Mouse (Mus musculus) heart, postnatal 25 days (tissue): ENCODE results near the gene Pou6f2. TPM values are rescaled to one million over a fixed set of nuclear protein-coding genes. Genes with fewer than 3 reads are reported as not detected.

Experiments used
- DNase-seq: peaks from one replicate; pipeline ENCODE4 v3.0.0; 2022; ENCODE audit warnings: low spot score
- intact Hi-C: fragments of 180-260 bp; cut with DNase I; formaldehyde crosslinking; loops from one replicate; pipeline ENCODE4 v1.15.1; 2025
- total RNA-seq, 2 experiments: library from RNA; stranded (reverse); gene quantifications; 2 replicates each; pipeline ENCODE4 v1.2.3; 2021

Gene Pou6f2
- total RNA-seq: not detected

DNA sequence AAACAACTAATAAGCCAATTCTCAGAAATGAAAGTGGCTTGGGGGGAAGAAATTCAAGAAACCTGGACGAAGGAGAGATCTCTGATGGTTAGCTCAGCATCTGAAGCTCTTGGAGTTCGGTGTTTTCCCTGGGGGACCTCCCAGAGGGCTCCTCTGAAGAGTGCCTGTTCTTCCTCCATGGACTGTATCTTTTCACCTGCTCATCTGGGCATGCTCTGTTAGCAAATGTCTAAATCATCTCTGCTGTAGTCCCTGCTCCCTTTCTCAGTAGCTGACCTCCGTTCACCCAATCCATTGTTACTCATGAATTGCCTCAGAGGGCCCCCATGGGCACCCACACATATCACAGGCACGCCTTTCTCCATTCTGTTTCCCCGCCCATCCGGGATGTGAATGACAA lies at the start of gene Pou6f2:
Gene Pou6f2 (minus strand): TSS at position 101 of the 400 bp plus-strand sequence.
- intact Hi-C loops: no loop called here
- DNase-seq: no peak

- DNase-seq: no peak
- intact Hi-C loops: no loop called here
Observed at GRCm38 (mm10) chr13:18439858-18440257, 42.4 kb upstream of the Pou6f2 start.

DNA sequence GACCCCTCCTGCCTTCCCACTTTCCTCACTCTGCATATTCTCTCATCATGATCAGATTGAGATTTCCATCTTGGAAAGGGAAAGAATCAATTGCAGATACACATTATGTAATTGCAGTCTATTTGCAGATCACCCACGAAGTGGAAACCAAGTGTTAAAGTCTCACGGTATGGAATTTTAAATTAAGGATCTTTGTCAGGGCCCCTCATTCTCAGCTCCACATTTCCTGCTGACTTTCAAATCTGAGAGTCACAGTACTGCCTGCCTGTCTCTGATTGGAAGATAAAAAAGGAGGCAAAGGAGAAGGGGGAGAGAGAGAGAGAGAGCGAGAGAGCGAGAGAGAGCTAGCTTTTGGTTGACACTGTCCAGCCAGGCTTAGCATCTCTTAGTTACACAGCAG lies 9.8 kb downstream of the Pou6f2 start:
- intact Hi-C loops: no loop called here
- no peak for DNase-seq

- intact Hi-C loops: no loop called here
- no peak for DNase-seq
Observed at GRCm38 (mm10) chr13:18363373-18363772, 34.1 kb downstream of the Pou6f2 start.

DNA sequence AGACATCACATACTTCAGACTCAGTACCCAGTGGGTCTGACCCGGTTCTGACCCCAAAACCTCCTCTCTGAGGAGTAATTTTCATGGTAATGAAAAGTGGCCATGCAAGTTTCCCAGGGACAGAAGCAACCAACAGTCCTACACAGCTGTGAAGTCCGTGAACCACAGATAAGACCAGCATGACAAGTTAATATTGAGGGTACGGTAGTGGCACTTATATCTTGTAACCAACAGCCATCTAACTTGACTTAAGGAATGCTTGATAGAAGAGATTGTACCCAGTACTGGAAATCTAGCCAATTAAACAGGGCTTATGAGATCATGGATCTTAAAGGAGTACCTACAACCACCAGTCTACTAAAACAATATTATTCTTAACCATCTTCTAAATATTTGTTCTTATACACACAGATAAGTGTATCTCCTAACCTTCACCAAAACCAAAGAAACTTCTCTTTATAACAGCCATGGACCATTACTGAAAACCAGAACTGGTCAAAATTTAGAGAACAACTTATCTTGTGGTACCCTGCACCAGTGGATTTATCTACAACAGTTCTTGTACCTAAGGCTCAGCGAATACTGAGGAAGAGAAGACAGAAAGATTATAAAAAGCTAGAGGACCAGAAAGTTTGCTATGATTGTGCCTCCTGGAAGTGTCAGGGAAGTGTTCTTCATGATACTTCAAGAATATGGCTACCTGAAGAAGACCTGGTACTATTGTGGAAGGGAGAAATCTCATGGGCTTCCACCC lies 52.7 kb downstream of the Pou6f2 start:
- DNase-seq: no peak
- intact Hi-C loops: no loop called here

- DNase-seq: no peak
- intact Hi-C loops: no loop called here
Observed at GRCm38 (mm10) chr13:18338910-18339501, 58.5 kb downstream of the Pou6f2 start.

GRCm38 (mm10) chr13:18338022-18338421 lies 59.5 kb downstream of the Pou6f2 start:
- intact Hi-C loops: no loop called here

GRCm38 (mm10) chr13:18334035-18334434 lies 63.5 kb downstream of the Pou6f2 start:
- no peak for DNase-seq
- intact Hi-C loops: no loop called here

More at GRCm38 (mm10) chr13:18338022-18338421, 59.5 kb downstream of the Pou6f2 start:
- no peak for DNase-seq

GRCm38 (mm10) chr13:18332596-18332995 lies 64.9 kb downstream of the Pou6f2 start:
- intact Hi-C loops: loop anchor here (2.0 kb wide), 1 partner anchor 208 kb away; no protein-coding TSS in a partner anchor

DNA sequence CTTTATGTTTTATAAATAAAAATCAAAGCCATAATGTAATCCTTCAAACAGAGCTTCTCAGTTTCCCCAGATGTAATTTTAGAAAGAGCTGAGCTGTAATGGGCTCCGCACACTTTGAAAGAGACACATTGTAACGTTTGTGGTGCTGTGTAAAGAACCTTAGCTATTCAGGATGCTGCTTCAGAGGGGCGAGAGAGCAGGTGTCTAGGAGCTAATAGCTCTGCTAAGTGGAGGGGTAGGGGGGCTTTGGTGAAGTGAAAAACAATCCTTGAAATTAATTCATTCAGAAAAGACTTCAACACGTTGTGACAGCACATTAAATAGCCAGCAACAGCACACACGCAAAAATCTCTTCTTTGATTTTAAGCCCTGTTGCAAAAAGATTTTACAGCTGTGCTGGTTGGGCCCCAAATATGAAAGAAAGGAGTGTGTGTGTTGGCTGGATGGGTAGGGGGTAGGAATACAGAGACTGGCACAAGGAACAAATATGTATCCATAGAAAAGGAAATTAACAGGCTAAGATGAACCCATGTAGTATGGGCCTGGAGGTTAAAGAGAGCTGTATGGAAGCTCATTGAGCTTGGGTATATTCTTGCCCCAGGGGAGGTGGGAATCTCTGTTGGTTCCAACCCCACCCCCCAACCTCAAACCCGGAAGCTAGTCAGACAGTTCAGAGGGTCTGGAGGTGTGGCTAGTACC lies 73.4 kb downstream of the Pou6f2 start:
- intact Hi-C loops: no loop called here
- DNase-seq: no peak

More at GRCm38 (mm10) chr13:18332596-18332995, 64.9 kb downstream of the Pou6f2 start:
- no peak for DNase-seq

GRCm38 (mm10) chr13:18323407-18323806 lies 74.1 kb downstream of the Pou6f2 start:
- no peak for DNase-seq
- intact Hi-C loops: no loop called here

DNA sequence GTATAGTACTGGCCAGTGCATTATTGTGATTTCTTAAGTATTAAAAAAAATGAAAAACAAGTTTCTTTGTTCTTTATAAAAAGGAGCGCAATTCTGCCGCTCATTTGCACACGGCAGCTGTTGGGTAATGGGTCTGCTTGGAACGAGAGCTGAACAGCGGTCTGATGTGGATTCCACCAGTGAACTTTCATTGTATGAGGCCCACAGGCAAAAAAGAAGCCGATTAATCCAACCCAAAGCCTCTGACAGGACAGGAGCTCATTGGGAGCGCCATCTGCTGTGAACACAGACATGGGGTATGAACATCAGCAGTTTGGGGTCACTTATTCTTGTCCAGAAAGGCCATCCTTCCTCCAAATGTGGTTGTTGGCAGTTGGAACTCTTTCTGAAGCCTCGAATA lies 84.9 kb downstream of the Pou6f2 start:
- DNase-seq: no peak
- intact Hi-C loops: no loop called here

- DNase-seq: no peak
- intact Hi-C loops: no loop called here
Observed at GRCm38 (mm10) chr13:18309024-18309423, 88.5 kb downstream of the Pou6f2 start.

GRCm38 (mm10) chr13:18306506-18307145 lies 90.9 kb downstream of the Pou6f2 start:
- intact Hi-C loops: no loop called here
- no peak for DNase-seq

GRCm38 (mm10) chr13:18299966-18300365 lies 97.5 kb downstream of the Pou6f2 start:
- intact Hi-C loops: no loop called here
- DNase-seq: no peak

DNA sequence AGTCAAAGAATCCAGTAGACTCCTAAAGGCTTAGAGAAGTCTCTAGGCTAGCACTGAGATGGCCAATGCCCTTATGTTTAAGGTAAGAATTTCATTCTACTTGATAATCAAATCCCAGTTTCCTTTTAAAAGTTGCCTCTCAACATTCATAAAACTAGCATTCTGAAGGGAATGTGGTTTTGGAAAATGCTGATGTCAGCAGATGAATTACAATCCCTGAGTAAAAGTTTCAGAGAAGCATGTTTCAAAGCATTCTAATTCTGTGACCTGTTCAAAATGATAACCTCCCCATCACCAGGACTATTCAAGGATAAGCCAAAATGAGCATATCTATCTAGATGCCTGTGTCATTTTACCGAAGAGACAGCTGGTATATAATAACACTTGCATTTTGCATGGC lies 104.0 kb downstream of the Pou6f2 start:
- intact Hi-C loops: no loop called here
- DNase-seq: no peak

- no peak for DNase-seq
- intact Hi-C loops: no loop called here
Observed at GRCm38 (mm10) chr13:18290253-18290914, 107.1 kb downstream of the Pou6f2 start.

DNA sequence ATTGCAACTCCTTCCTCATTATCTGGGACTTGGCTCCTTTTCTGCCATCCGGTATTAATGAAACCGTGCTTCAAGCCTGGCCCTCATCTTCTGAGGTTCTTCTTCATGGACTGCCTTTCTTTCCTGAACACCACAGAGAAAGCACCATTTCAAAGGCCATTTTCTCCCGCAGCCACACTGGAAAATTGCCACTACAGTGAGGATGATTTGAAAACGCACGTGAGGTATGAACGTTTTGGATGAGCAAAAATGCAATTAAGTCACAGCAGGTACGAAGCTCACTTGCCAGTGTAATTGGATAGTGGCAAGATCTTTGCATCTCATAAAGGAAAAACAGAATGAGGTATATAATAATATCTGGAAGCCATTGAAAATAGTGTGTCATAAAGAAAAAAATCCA lies 110.0 kb downstream of the Pou6f2 start:
- intact Hi-C loops: no loop called here
- DNase-seq: no peak

- intact Hi-C loops: no loop called here
Observed at GRCm38 (mm10) chr13:18282361-18282982, 115.0 kb downstream of the Pou6f2 start.

DNA sequence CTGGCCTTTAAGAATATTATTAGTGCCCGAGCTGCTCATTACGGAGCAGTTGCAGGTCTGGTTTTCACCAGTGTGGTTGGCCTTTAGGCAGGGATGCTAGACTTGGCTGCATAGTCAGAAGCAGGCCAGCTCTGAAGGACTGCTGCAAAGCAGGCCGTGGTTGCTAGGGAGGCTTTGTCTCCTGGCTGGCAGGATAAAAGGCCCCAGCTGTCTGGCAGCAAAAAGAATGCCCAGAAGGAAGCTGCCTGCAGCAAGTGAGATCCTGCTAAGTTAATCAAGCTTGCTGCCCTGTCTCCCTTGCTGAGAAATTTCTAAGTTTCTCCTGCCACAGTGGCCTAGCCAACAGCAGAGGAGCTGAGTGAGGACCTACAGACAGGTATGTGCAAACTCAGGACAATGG lies 116.4 kb downstream of the Pou6f2 start:
- no peak for DNase-seq
- intact Hi-C loops: no loop called here

More at GRCm38 (mm10) chr13:18282361-18282982, 115.0 kb downstream of the Pou6f2 start:
- DNase-seq: no peak
